Mouse (Mus musculus) MEL (cell line): ENCODE data around the gene Spsb2. TPM values are rescaled to one million over a fixed set of nuclear protein-coding genes. Genes with fewer than 3 reads are reported as not detected.

Experiments
- DNase-seq: peaks from one replicate; pipeline ENCODE4 v3.0.0; 2011; ENCODE audit warnings: low read depth, low spot score
- H3K27ac ChIP-seq: 2 replicates; pipeline ENCODE4 v1.5.1; 2012; ENCODE audit warnings: low read depth, mild to moderate bottlenecking, control low read depth, low read length, moderate library complexity; ENCODE audit not compliant: control insufficient read depth
- H3K27me3 ChIP-seq, 2 experiments: fragments of 150-350 bp in 1 of 2; sonication (generic) in 1 of 2; 2 replicates each; pipeline ENCODE4 v1.6.1; 2012; ENCODE audit warnings: low read length in 2 of 2, mild to moderate bottlenecking in 2 of 2, improper control_type of control experiment in 1 of 2, moderate library complexity in 1 of 2; ENCODE audit not compliant: insufficient read depth in 2 of 2, control insufficient read depth in 1 of 2
- H3K36me3 ChIP-seq, 2 experiments: 2 replicates each; pipeline ENCODE4 v1.6.1; 2012 to 2014; ENCODE audit warnings: low read length in 2 of 2, improper control_type of control experiment in 1 of 2, inconsistent platforms in 1 of 2, mild to moderate bottlenecking in 1 of 2; ENCODE audit not compliant: insufficient read depth in 2 of 2, control insufficient read depth in 1 of 2
- H3K4me1 ChIP-seq, 2 experiments: fragments of 150-350 bp in 1 of 2; sonication (generic) in 1 of 2; 2 replicates each; pipeline ENCODE4 v1.6.1; 2012; ENCODE audit warnings: low read length in 2 of 2, improper control_type of control experiment in 1 of 2, mild to moderate bottlenecking in 1 of 2; ENCODE audit not compliant: insufficient read depth in 2 of 2, control insufficient read depth in 1 of 2
- H3K4me3 ChIP-seq, 2 experiments: fragments of 150-350 bp in 1 of 2; sonication (generic) in 1 of 2; 2 replicates each; pipeline ENCODE4 v1.5.1; 2012; ENCODE audit warnings: low read depth in 2 of 2, low read length in 2 of 2, mild to moderate bottlenecking in 2 of 2, moderate library complexity in 2 of 2, control low read depth in 1 of 2, improper control_type of control experiment in 1 of 2; ENCODE audit not compliant: control insufficient read depth in 1 of 2, insufficient read depth in 1 of 2
- H3K79me2 ChIP-seq: 2 replicates; pipeline ENCODE4 v1.6.1; 2012; ENCODE audit warnings: mild to moderate bottlenecking, low read length, moderate library complexity; ENCODE audit not compliant: control insufficient read depth, poor library complexity, insufficient read depth
- H3K9ac ChIP-seq: 2 replicates; pipeline ENCODE4 v1.6.1; 2012; ENCODE audit warnings: low read depth, mild to moderate bottlenecking, control low read depth, low read length, moderate library complexity; ENCODE audit not compliant: control insufficient read depth, poor library complexity, severe bottlenecking
- H3K9me3 ChIP-seq: fragments of 150-350 bp; sonication (generic); replicated peaks from 2 replicates; pipeline ENCODE4 v1.6.1; 2012; ENCODE audit warnings: mild to moderate bottlenecking, low read length, improper control_type of control experiment, moderate library complexity; ENCODE audit not compliant: insufficient read depth
- BHLHE40 ChIP-seq: IDR thresholded peaks from 2 replicates; pipeline ENCODE4 v1.6.1; 2012; ENCODE audit warnings: low read depth, mild to moderate bottlenecking, inconsistent platforms, low read length, improper control_type of control experiment, borderline replicate concordance
- CHD1 ChIP-seq: IDR thresholded peaks from 2 replicates; pipeline ENCODE4 v1.6.1; 2012; ENCODE audit warnings: low read depth, mild to moderate bottlenecking, inconsistent platforms, low read length, improper control_type of control experiment
- CHD2 ChIP-seq: IDR thresholded peaks from 2 replicates; pipeline ENCODE4 v1.6.1; 2011; ENCODE audit warnings: low read length, improper control_type of control experiment
- E2F4 ChIP-seq: IDR thresholded peaks from 2 replicates; pipeline ENCODE4 v1.6.1; 2011; ENCODE audit warnings: low read depth, low read length, improper control_type of control experiment, borderline replicate concordance
- ELF1 ChIP-seq: IDR thresholded peaks from 2 replicates; pipeline ENCODE4 v1.6.1; 2014; ENCODE audit warnings: low read depth, mild to moderate bottlenecking, inconsistent platforms, low read length, improper control_type of control experiment, moderate library complexity
- EP300 ChIP-seq, 2 experiments: IDR thresholded peaks; 2 replicates each; pipeline ENCODE4 v1.6.1; 2011; ENCODE audit warnings: improper control_type of control experiment in 2 of 2, low read length in 2 of 2, low read depth in 1 of 2, mild to moderate bottlenecking in 1 of 2
- ETS1 ChIP-seq: IDR thresholded peaks from 2 replicates; pipeline ENCODE4 v1.6.1; 2012; ENCODE audit warnings: low read depth, mild to moderate bottlenecking, inconsistent platforms, low read length, improper control_type of control experiment, moderate library complexity
- GABPA ChIP-seq: IDR thresholded peaks from 2 replicates; pipeline ENCODE4 v1.6.1; 2012; ENCODE audit warnings: low read depth, mild to moderate bottlenecking, inconsistent platforms, low read length, improper control_type of control experiment, moderate library complexity
- GATA1 ChIP-seq: IDR thresholded peaks from 2 replicates; pipeline ENCODE4 v1.6.1; 2011; ENCODE audit warnings: low read depth, low read length, improper control_type of control experiment
- JUND ChIP-seq: IDR thresholded peaks from 2 replicates; pipeline ENCODE4 v1.6.1; 2011; ENCODE audit warnings: low read depth, mild to moderate bottlenecking, improper control_type of control experiment, low read length
- MAFK ChIP-seq: IDR thresholded peaks from 2 replicates; pipeline ENCODE4 v1.6.1; 2011; ENCODE audit warnings: low read depth, mild to moderate bottlenecking, low read length, improper control_type of control experiment, borderline replicate concordance
- MAX ChIP-seq: IDR thresholded peaks from 2 replicates; pipeline ENCODE4 v1.6.1; 2011; ENCODE audit warnings: low read length, improper control_type of control experiment
- MAZ ChIP-seq: IDR thresholded peaks from 2 replicates; pipeline ENCODE4 v1.6.1; 2012; ENCODE audit warnings: low read depth, mild to moderate bottlenecking, inconsistent platforms, low read length, improper control_type of control experiment
- MEF2A ChIP-seq: IDR thresholded peaks from 2 replicates; pipeline ENCODE4 v1.6.1; 2014; ENCODE audit warnings: low read depth, mild to moderate bottlenecking, inconsistent platforms, low read length, improper control_type of control experiment; ENCODE audit not compliant: poor library complexity, insufficient replicate concordance, severe bottlenecking; ENCODE audit errors: extremely low read depth
- MXI1 ChIP-seq: IDR thresholded peaks from 2 replicates; pipeline ENCODE4 v1.6.1; 2011; ENCODE audit warnings: mild to moderate bottlenecking, low read depth, low read length, improper control_type of control experiment
- MYB ChIP-seq: IDR thresholded peaks from 2 replicates; pipeline ENCODE4 v1.6.1; 2011; ENCODE audit warnings: mild to moderate bottlenecking, low read depth, low read length, improper control_type of control experiment
- MYC ChIP-seq: IDR thresholded peaks from 2 replicates; pipeline ENCODE4 v1.6.1; 2011; ENCODE audit warnings: low read depth, mild to moderate bottlenecking, low read length, improper control_type of control experiment, moderate library complexity
- NELFE ChIP-seq: IDR thresholded peaks from 2 replicates; pipeline ENCODE4 v1.6.1; 2011; ENCODE audit warnings: low read depth, low read length, improper control_type of control experiment
- POLR2A ChIP-seq, 2 experiments: IDR thresholded peaks; 2 replicates each; pipeline ENCODE4 v1.6.1; 2011 to 2012; ENCODE audit warnings: low read length in 2 of 2, mild to moderate bottlenecking in 2 of 2, control low read depth in 1 of 2, improper control_type of control experiment in 1 of 2, low read depth in 1 of 2, moderate library complexity in 1 of 2; ENCODE audit not compliant: control insufficient read depth in 1 of 2, insufficient read depth in 1 of 2, poor library complexity in 1 of 2
- POLR2AphosphoS2 ChIP-seq: IDR thresholded peaks from 2 replicates; pipeline ENCODE4 v1.6.1; 2011; ENCODE audit warnings: low read length, improper control_type of control experiment
- POLR2AphosphoS5 ChIP-seq: IDR thresholded peaks from 2 replicates; pipeline ENCODE4 v1.6.1; 2012; ENCODE audit warnings: low read depth, borderline replicate concordance, mild to moderate bottlenecking, inconsistent platforms, low read length, moderate library complexity, mixed read lengths
- RAD21 ChIP-seq: IDR thresholded peaks from 2 replicates; pipeline ENCODE4 v1.6.1; 2011; ENCODE audit warnings: mild to moderate bottlenecking, low read depth, low read length, improper control_type of control experiment
- RCOR1 ChIP-seq: IDR thresholded peaks from 2 replicates; pipeline ENCODE4 v1.6.1; 2012; ENCODE audit warnings: low read depth, mild to moderate bottlenecking, inconsistent platforms, low read length, improper control_type of control experiment
- SIN3A ChIP-seq: IDR thresholded peaks from 2 replicates; pipeline ENCODE4 v1.6.1; 2012; ENCODE audit warnings: low read length, improper control_type of control experiment, inconsistent platforms
- SMC3 ChIP-seq: IDR thresholded peaks from 2 replicates; pipeline ENCODE4 v1.6.1; 2011; ENCODE audit warnings: low read depth, low read length, improper control_type of control experiment
- TBP ChIP-seq: IDR thresholded peaks from 2 replicates; pipeline ENCODE4 v1.8.0; 2011; ENCODE audit warnings: low read depth, low read length, improper control_type of control experiment
- TCF12 ChIP-seq: IDR thresholded peaks from 2 replicates; pipeline ENCODE4 v1.6.1; 2014; ENCODE audit warnings: low read depth, mild to moderate bottlenecking, inconsistent platforms, low read length, improper control_type of control experiment, moderate library complexity
- ZC3H11A ChIP-seq: IDR thresholded peaks from 2 replicates; pipeline ENCODE4 v1.6.1; 2012; ENCODE audit warnings: low read depth, mild to moderate bottlenecking, inconsistent platforms, low read length, improper control_type of control experiment
- ZKSCAN1 ChIP-seq: IDR thresholded peaks from 2 replicates; pipeline ENCODE4 v1.6.1; 2012; ENCODE audit warnings: low read depth, mild to moderate bottlenecking, inconsistent platforms, low read length, improper control_type of control experiment, moderate library complexity
- ZMIZ1 ChIP-seq: IDR thresholded peaks from 2 replicates; pipeline ENCODE4 v1.6.1; 2012; ENCODE audit warnings: low read depth, mild to moderate bottlenecking, inconsistent platforms, low read length, improper control_type of control experiment, moderate library complexity
- polyA plus RNA-seq, 2 experiments: library from polyadenylated mRNA; stranded (reverse) in 1 of 2; unstranded in 1 of 2; fragments of >175 nt in 1 of 2; fragments of >200 nt in 1 of 2; gene quantifications; 2 replicates each; pipeline versions ENCODE4 v1.2.1 to v1.2.4; 2012; ENCODE audit warnings: low replicate concordance in 2 of 2, low read depth in 1 of 2; ENCODE audit not compliant: insufficient read length in 2 of 2, insufficient read depth in 1 of 2, missing spikeins in 1 of 2
- total RNA-seq: library from RNA; depleted of rRNA; stranded (reverse); fragments of 300-350 nt; gene quantifications from 2 replicates; pipeline ENCODE4 v1.2.3, GENCODE M21; 2012

The Spsb2 gene
- total and polyA plus RNA-seq, 3 experiments = 7.3 to 7.7 TPM; not detected in 1

- peak within 1 kb of the TSS; percentile 73 for H3K9ac ChIP-seq
- TF ChIP-seq MAZ (peak; percentile 73), EP300 (IDR thresholded peaks at IDR 0.05; ENCODE audit: low read depth in 1 of 2, low read length in 2 of 2) (no peak), MXI1 (peak; percentile 52), MEF2A (no peak), POLR2AphosphoS5 (peak; percentile 77; the same call in 1 of the 2 replicates), CHD2 (peak; percentile 37), NELFE (peak; percentile 99), RCOR1 (no peak), CHD1 (0 out of 2 replicates have a peak, but pooled peaks have one; percentile 24), JUND (no peak), TBP (peak; percentile 99), ZC3H11A (no peak), RAD21 (no peak), ZMIZ1 (peak; percentile 99), MAX (no peak), MYC (0 out of 2 replicates have a peak, but pooled peaks have one; percentile 16), ELF1 (peak; percentile 40; the same call in 1 of the 2 replicates), SMC3 (no peak), ZKSCAN1 (no peak), MAFK (no peak), BHLHE40 (no peak), ETS1 (no peak), POLR2AphosphoS2 (peak; percentile 98), TCF12 (0 out of 2 replicates have a peak, but pooled peaks have one; percentile 54), E2F4 (no peak), GATA1 (no peak), MYB (no peak), GABPA (no peak), POLR2A (IDR thresholded peaks at IDR 0.05; ENCODE audit: control insufficient read depth in 1 of 2, insufficient read depth in 1 of 2, low read depth in 1 of 2, low read length in 2 of 2, poor library complexity in 1 of 2) (peak; percentile 78 to 99), SIN3A (no peak; the same call in none of the 2 replicates)
- TF ChIP-seq, all 39 proteins: peak for 13
- Histone ChIP-seq H3K4me3 (peak within 1 kb of the TSS; percentile 72 to 78), H3K27me3 (no peaks in the 10 kb centered on the region), H3K4me1 (peaks cover 0 to 19% of the 10 kb centered on the region in 2 experiments; a peak in 3 of 4 replicates), H3K27ac (peak within 1 kb of the TSS; percentile 32), H3K36me3 (peaks cover 6 to 11% of the 10 kb centered on the region in 2 experiments), H3K79me2 (peaks cover 19% of the 10 kb centered on the region), H3K9me3 (no peaks in the 10 kb centered on the region)
- DNase-seq = peak; percentile 93
Observed at GRCm38 (mm10) chr6:124813933-124814332, 5.5 kb downstream of the Spsb2 start, which contains the start of gene Tpi1. Tpi1 (minus strand) TSS chr6:124814296.
